Mouse (Mus musculus): ENCODE results near the gene Serf1. TPM values are rescaled to one million over a fixed set of nuclear protein-coding genes. Genes with fewer than 3 reads are reported as not detected.

Serf1 gene
- polyA plus RNA-seq (2014; fragmentation: Illumina TruSeq; extraction: RNeasy Lipid Tissue Mini Kit (QIAGEN cat#74804); ENCODE audit: low read depth, low replicate concordance): 10.0 TPM

GRCm38 (mm10) chr13:100107652-100108472 lies at the start of gene Serf1:
Gene Serf1, plus strand, starts transcription at chr13:100108012.

GRCm38 (mm10) chr13:100103748-100104254 lies 4.0 kb upstream of the Serf1 start, which contains the start of gene Bdp1:
Gene Bdp1, minus strand, starts transcription at chr13:100104070.

GRCm38 (mm10) chr13:100124423-100125257 lies 16.8 kb downstream of the Serf1 start, which contains the start of gene Smn1:
Gene Smn1, plus strand, starts transcription at chr13:100124852.

Other genes with a start within 250 kb of the Serf1 start
- gene Cartpt, start 206.9 kb upstream of the Serf1 start, polyA plus RNA-seq (2014; fragmentation: Illumina TruSeq; extraction: RNeasy Lipid Tissue Mini Kit (QIAGEN cat#74804); ENCODE audit: low read depth, low replicate concordance): not detected
- 85.2 TPM for gene Mccc2, start 92.4 kb upstream of the Serf1 start, polyA plus RNA-seq (2014; fragmentation: Illumina TruSeq; extraction: RNeasy Lipid Tissue Mini Kit (QIAGEN cat#74804); ENCODE audit: low read depth, low replicate concordance)
- 12.5 TPM for gene Bdp1, start 3.9 kb upstream of the Serf1 start, polyA plus RNA-seq (2014; fragmentation: Illumina TruSeq; extraction: RNeasy Lipid Tissue Mini Kit (QIAGEN cat#74804); ENCODE audit: low read depth, low replicate concordance)
- gene Smn1, start 16.8 kb downstream of the Serf1 start, polyA plus RNA-seq (2014; fragmentation: Illumina TruSeq; extraction: RNeasy Lipid Tissue Mini Kit (QIAGEN cat#74804); ENCODE audit: low read depth, low replicate concordance): 14.7 TPM
- gene Naip2, start 94.1 kb downstream of the Serf1 start, polyA plus RNA-seq (2014; fragmentation: Illumina TruSeq; extraction: RNeasy Lipid Tissue Mini Kit (QIAGEN cat#74804); ENCODE audit: low read depth, low replicate concordance): 0.65 TPM
- 0.79 TPM for gene Naip5, start 138.3 kb downstream of the Serf1 start, polyA plus RNA-seq (2014; fragmentation: Illumina TruSeq; extraction: RNeasy Lipid Tissue Mini Kit (QIAGEN cat#74804); ENCODE audit: low read depth, low replicate concordance)
- 0.39 TPM for gene Naip6, start 209.7 kb downstream of the Serf1 start, polyA plus RNA-seq (2014; fragmentation: Illumina TruSeq; extraction: RNeasy Lipid Tissue Mini Kit (QIAGEN cat#74804); ENCODE audit: low read depth, low replicate concordance)

All from heart, adult 10 weeks (tissue).